ENCODE assay signal across 24 mouse cellular contexts in genomic region chr19:7487680-7488079, GRCm38 (mm10). TPM values are rescaled to one million over a fixed set of nuclear protein-coding genes. Genes with fewer than 3 reads are reported as not detected.
DNase-seq lines count a peak whose midpoint lies in the region; ATAC-seq and TF ChIP-seq lines count a peak whose summit lies in the region.
"Had no signal": no experiment of that assay in that cellular context is flagged by ENCODE, and none has a peak within 500 bp of the region (broad histone marks: within the 10 kb centered on the region; RNA-seq: fewer than 3 reads in every experiment).

No protein-coding gene starts in this region.

- DNase-seq in heart, postnatal 25 days (ENCODE audit: low spot score), result no peak
- peak; percentile 21 to 38 for DNase-seq in spleen, postnatal 36 days (ENCODE audit: low spot score in 2 of 2)
- no peak for DNase-seq in spleen, adult 18-20 months
- no peak for DNase-seq in kidney, adult 2 months
- no peak for DNase-seq in thymus, postnatal 14 days
- DNase-seq in ovary, adult 18-20 months (ENCODE audit: low spot score), result no peak
- DNase-seq: adrenal gland, adult 2 months; cerebellum, adult 11-12 months; cerebellum, postnatal 36 days; gastrocnemius, postnatal 25 days; kidney, adult 11 months; kidney, postnatal 10 days; lung, postnatal 14 days; thymus, postnatal 25 days had no signal

- 0 out of 2 replicates have a peak overlapping the region, but pooled peaks have one; percentile 2 for H3K27ac ChIP-seq in heart, embryonic 15.5 days
- H3K27ac ChIP-seq in kidney, adult 2 months (ENCODE audit: insufficient read depth, low read depth, low read length), result no peak overlapping the region
- H3K27ac ChIP-seq: embryonic facial prominence, embryonic 10.5 days; forebrain, embryonic 13.5 days; heart, embryonic 13.5 days; hindbrain, postnatal 0 days; limb, embryonic 12.5 days; liver, embryonic 14.5 days; stomach, postnatal 0 days had no signal

- no peak for ATAC-seq in heart, embryonic 15.5 days (replicated peaks; ENCODE audit: insufficient number of reproducible peaks, insufficient read depth, low FRiP score, low read depth)
- ATAC-seq in megakaryocyte, adult 5-6 weeks (ENCODE audit: poor library complexity, severe bottlenecking), result peak; percentile 8; the same call in 1 of the 2 replicates
- ATAC-seq: forebrain, embryonic 13.5 days; hindbrain, postnatal 0 days had no signal

- peaks cover 6% of the 10 kb centered on the region for H3K4me1 ChIP-seq in heart, embryonic 15.5 days (replicated peaks)
- no peaks in the 10 kb centered on the region for H3K4me1 ChIP-seq in kidney, adult 2 months (ENCODE audit: control insufficient read depth, insufficient read depth, low read length)
- H3K4me1 ChIP-seq: limb, embryonic 12.5 days had no signal

- intact Hi-C loops in heart, postnatal 25 days (cut with DNase I), result no loop called here

- 56% methylated on average over 8 of the region's 8 CpGs for WGBS in heart, embryonic 15.5 days
- WGBS in kidney, adult 2 months, result 82% methylated on average over 8 of the region's 8 CpGs

- TF ChIP-seq POLR2A in kidney, adult 2 months (IDR thresholded peaks at IDR 0.05; ENCODE audit: low read depth, low read length), result no peak

- no peak for TF ChIP-seq CTCF in kidney, adult 2 months (conservative IDR thresholded peaks at IDR 0.05; ENCODE audit: insufficient read depth, insufficient read length, low read depth, low read length)

- no peaks in the 10 kb centered on the region for H3K9me3 ChIP-seq in heart, embryonic 15.5 days (replicated peaks)
- H3K9me3 ChIP-seq: embryonic facial prominence, embryonic 10.5 days; forebrain, embryonic 13.5 days; heart, embryonic 13.5 days; limb, embryonic 12.5 days had no signal

- no peak overlapping the region for H3K9ac ChIP-seq in heart, embryonic 15.5 days
- H3K9ac ChIP-seq: forebrain, embryonic 13.5 days; heart, embryonic 13.5 days; limb, embryonic 12.5 days; liver, embryonic 14.5 days had no signal

- H3K4me3 ChIP-seq in heart, embryonic 15.5 days, result no peak overlapping the region
- no peak overlapping the region for H3K4me3 ChIP-seq in kidney, adult 2 months (ENCODE audit: insufficient read depth, low read depth, low read length)
- H3K4me3 ChIP-seq: embryonic facial prominence, embryonic 10.5 days; forebrain, embryonic 13.5 days; heart, embryonic 13.5 days; limb, embryonic 12.5 days had no signal

- H3K4me2 ChIP-seq in heart, embryonic 15.5 days, result no peak overlapping the region
- H3K4me2 ChIP-seq: forebrain, embryonic 13.5 days; heart, embryonic 13.5 days; limb, embryonic 12.5 days; midbrain, embryonic 11.5 days had no signal

- no peaks in the 10 kb centered on the region for H3K36me3 ChIP-seq in heart, embryonic 15.5 days
- H3K36me3 ChIP-seq in kidney, adult 2 months (ENCODE audit: control insufficient read depth, insufficient read depth, low read length), result no peaks in the 10 kb centered on the region
- H3K36me3 ChIP-seq: embryonic facial prominence, embryonic 10.5 days; heart, embryonic 13.5 days; limb, embryonic 12.5 days had no signal

- no peaks in the 10 kb centered on the region for H3K27me3 ChIP-seq in heart, embryonic 15.5 days
- H3K27me3 ChIP-seq in kidney, adult 2 months (replicated peaks; ENCODE audit: control insufficient read depth, insufficient read depth, low read length), result no peaks in the 10 kb centered on the region
- H3K27me3 ChIP-seq: forebrain, embryonic 13.5 days; heart, embryonic 13.5 days; limb, embryonic 12.5 days had no signal

RNA-seq across cellular contexts. Expression of gene Rtn3, which starts 4.6 kb away (rescaled TPM):
- 127 and 137 TPM in 2 replicates for polyA plus RNA-seq in heart, embryonic 15.5 days (2015; fragmentation: Nextera tagmentation; extraction: Ambion mirVana)
- 10 to 100 TPM; 75.1 to 82.8 TPM for total RNA-seq in heart, postnatal 25 days (2021)
- 209 and 213 TPM in 2 replicates for total RNA-seq in megakaryocyte, adult 5-6 weeks (2015)
- 75.3 and 90.5 TPM in 2 replicates for total RNA-seq in megakaryocyte, adult 5-6 weeks (2017)
- 186 and 190 TPM in 2 replicates for polyA plus RNA-seq in kidney, adult 2 months (2012; rRNA removed)

RNA-seq across cellular contexts. Expression of gene Atl3, which starts 6.2 kb away (rescaled TPM):
- polyA plus RNA-seq in heart, embryonic 15.5 days (2015; fragmentation: Nextera tagmentation; extraction: Ambion mirVana), result 8.7 and 9.0 TPM in 2 replicates
- total RNA-seq in heart, postnatal 25 days (2021), result 10 to 100 TPM; 15.5 to 19.2 TPM
- total RNA-seq in megakaryocyte, adult 5-6 weeks (2015), result 31.3 and 34.7 TPM in 2 replicates
- total RNA-seq in megakaryocyte, adult 5-6 weeks (2017), result 42.8 and 45.8 TPM in 2 replicates
- 12.7 and 20.4 TPM in 2 replicates for polyA plus RNA-seq in kidney, adult 2 months (2012; rRNA removed)

Comparison
In these comparisons a context has a peak if more than half of its experiments do, and no peak if none do; other contexts are left out.
1. DNase-seq: peak in spleen, postnatal 36 days (2 of 2); none in heart, postnatal 25 days (single experiment), spleen, adult 18-20 months (0 of 2), kidney, adult 2 months (single experiment), thymus, postnatal 14 days (single experiment) and ovary, adult 18-20 months (single experiment).